Mouse (Mus musculus): ENCODE results near the gene Suco.

GRCm38 (mm10) chr1:161896130-161896529, 19.6 kb upstream of the Suco start:
- TF ChIP-seq CTCF (IDR thresholded peaks at IDR 0.05; ENCODE audit: borderline replicate concordance, control insufficient read depth, extremely low read depth, insufficient read depth, low read length, poor library complexity) (no peak), POLR2A (IDR thresholded peaks at IDR 0.05; ENCODE audit: control insufficient read depth, extremely low read depth, insufficient read depth, low read length, poor library complexity) (no peak)
